Mouse (Mus musculus) cerebellum, adult 9-10 months (tissue): ENCODE data around the gene Rexo1.

ENCODE experiments used
- DNase-seq: peaks from one replicate; pipeline ENCODE4 v3.0.0; 2022

Gene Rexo1

DNA sequence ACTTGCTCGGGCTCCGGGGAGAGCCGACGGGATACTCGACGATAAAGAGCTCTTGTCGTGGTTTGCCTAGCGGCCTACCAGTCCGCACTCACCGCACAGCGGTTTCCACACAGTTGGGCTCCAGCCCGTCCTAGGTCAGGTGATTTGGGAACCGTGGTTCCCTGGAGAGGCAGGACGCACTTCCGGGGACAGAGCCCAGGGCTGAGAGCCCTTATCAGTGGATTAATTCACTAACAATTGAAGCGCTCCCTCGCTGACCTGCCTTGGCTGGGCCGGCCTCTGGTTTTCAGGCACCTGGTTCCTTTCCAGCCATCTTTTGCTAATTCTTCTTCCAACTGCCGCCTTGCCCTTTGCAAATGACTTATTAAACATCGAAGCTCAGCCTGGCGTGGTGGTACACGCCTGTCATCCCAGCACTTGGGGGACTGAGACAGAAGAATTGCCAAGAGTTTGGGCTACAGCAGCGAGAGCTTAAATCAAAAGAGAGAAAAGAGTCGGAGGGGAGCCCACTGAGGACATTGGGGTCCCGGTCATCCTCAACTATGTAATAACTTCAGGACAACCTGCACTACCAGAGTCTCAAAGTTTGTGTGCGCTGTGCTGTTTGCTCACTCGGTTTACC, 57.6 kb downstream of the Rexo1 start:
- no peak for DNase-seq

DNA sequence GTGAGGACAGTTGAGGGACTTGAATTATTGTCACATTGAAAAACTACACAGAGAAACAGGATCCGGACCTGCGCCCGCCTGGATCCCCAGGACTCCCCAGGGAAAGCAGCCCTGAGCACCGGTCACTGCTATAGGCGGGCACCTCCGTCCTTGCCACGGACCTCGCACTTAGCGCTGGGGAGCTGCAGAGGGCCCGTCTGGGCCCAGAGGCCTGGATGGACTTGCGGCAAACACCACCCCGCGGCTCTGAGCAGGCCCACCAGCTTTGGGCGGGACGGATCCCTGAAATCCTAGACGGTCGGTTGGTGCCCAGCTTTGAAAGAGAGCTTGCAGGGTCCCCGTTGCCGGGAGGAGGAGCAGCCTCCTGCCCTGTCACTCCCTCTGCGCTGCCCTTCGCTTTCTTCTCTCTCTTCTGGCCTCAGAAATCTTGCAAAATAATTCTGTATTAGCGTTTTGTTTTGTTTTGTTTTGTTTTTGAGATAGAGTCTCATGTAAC, 58.5 kb downstream of the Rexo1 start:
- no peak for DNase-seq

DNA sequence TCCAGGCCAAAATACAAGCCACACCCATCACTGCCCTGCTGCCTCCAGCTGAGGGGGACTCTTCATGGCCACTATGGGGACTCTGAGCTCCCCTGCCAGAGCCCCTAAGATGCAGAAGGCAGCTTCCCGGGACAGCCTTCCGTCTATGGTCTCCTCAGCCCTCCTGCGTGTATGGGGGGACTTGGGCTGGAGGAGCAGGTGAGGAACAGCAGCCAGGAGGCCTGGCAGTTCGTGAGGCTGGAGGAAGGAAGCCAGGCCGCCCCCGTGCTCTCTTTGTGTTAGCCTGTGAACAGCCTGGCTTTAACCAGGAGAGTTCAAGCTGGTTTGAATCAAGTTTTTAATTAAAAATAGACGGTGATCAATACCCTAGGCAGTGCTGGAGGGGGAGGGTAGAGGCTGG, 59.1 kb downstream of the Rexo1 start:
- no peak for DNase-seq

DNA sequence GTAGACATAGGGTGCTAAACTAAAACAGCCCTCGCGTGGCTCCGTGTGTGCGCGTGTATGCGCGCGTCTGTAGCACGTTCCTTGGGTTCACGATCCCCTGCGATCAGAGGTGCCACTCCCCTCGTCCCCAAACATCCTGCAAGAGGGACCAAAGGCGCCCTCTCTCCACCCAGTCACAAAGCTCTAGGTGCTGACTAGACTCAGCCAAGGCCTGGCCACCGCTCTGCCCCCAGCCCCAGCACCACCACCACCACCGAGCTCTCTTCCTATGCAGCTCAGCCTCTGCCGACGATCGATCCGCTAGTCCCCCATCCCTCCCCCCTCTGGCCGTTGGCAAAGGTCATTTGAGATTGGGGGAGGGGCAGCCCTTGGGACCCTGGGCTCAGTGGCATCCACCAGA, 64.9 kb downstream of the Rexo1 start:
- no peak for DNase-seq

DNA sequence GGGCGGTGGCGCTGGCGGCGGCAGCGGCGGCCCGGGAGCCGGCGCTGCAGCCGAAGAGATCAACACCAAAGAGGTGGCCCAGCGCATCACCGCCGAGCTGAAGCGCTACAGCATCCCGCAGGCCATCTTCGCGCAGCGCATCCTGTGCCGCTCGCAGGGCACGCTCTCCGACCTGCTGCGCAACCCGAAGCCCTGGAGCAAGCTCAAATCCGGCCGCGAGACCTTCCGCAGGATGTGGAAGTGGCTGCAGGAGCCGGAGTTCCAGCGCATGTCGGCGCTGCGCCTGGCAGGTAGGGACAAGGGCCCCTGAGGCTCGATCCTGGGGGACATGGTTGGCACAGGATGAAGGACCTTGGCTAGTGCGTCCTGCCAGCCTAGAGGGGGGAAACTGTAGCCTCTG, 65.5 kb downstream of the Rexo1 start:
- DNase-seq = no peak

DNA sequence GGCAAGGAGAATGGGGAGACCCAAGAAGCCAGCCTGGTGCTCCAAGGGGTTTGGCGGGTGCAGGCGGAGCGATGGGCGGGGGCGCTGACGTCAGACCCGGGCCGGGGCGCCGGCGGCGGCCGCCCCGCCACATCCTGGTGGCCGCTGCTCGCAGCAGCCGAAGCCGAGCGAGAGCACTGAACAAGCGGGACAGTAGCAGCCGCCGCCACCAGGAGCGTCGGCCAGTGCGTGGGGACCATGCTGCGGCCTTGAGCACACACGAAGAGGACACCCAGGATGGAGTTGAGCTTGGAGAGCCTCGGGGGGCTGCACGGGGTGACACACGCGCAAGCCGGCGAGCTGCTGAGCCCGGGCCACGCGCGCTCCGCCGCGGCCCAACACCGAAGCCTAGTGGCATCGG, 66.6 kb downstream of the Rexo1 start, which contains the start of gene Onecut3:
Gene Onecut3, plus strand, starts transcription at position 104 of the 400 bp plus-strand sequence.
- DNase-seq = no peak
